Mouse (Mus musculus) T-cell, adult 66 days (primary cell): Measurements from ENCODE around the gene Olfr1366. TPM values are rescaled to one million over a fixed set of nuclear protein-coding genes. Genes with fewer than 3 reads are reported as not detected.

Experiments
- total RNA-seq, 2 experiments: library from RNA; stranded (reverse); gene quantifications; 3 replicates in 1 of 2; 4 replicates in 1 of 2; pipeline ENCODE4 v1.2.4; 2023

The Olfr1366 gene
- not detected for total RNA-seq

GRCm38 (mm10) chr13:21542708-21543107, at the start of gene Olfr1366:
Gene Olfr1366 (minus strand): TSS chr13:21542808.

DNA sequence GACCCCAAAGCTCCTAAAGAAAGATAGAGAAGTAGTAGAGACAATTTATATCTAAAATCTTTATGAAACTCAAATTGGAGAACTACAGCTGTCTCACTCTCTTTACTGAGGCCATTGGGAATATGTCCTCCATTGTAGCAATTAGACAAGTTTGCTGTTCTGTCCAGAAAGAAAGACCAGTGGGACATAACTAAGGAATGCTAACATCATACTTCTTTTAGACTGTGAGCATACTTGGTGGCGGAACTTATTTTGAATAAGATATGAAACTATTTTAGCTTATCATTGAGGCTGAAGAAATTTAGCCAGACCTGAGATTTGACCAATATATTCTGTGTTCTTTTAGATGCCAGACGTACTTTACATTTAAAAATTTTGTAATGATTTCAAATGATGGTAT, 39.1 kb upstream of the Olfr1366 start, which contains the start of gene Olfr1364:
Gene Olfr1364, minus strand, starts transcription at position 101 of the 400 bp plus-strand sequence.

GRCm38 (mm10) chr13:21559793-21560192, 17.2 kb upstream of the Olfr1366 start, which contains the start of gene Olfr1535:
Gene Olfr1535 (minus strand): TSS chr13:21559893.

DNA sequence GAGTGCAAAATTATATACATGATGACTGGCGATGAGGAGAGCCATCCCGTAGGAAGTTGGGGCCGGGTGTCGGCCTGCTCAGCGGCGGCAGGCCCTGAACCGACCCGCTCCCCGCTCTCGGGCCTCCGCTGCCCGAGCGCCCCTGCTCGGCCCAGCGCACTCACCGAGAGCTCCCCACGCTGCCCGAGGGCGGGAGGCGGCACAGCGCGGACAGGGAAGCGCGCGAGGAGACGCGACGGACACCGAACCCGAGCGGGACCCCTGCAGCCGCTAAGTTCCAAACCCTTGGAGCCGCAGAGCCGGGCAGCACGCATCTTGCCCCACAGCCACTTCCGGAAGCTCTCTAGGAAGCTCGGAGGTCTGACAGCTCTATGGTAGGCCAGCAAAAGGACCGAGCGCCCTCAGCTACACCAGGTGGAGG, 11.8 kb downstream of the Olfr1366 start, which contains the start of gene Zkscan8:
Gene Zkscan8, minus strand, starts transcription at position 340 of the 421 bp plus-strand sequence.

GRCm38 (mm10) chr13:21501182-21501581, 41.4 kb downstream of the Olfr1366 start, which contains the start of gene Gm11273:
Gene Gm11273 (minus strand): TSS chr13:21501418.

GRCm38 (mm10) chr13:21495080-21495479, 47.5 kb downstream of the Olfr1366 start, which contains the start of gene AK157302:
Gene AK157302 (plus strand): TSS chr13:21495223.

Other genes with a start within 250 kb of the Olfr1366 start
- not detected for gene Gpx6, start 230.7 kb downstream of the Olfr1366 start, total RNA-seq
- not detected for gene Olfr1367, start 195.9 kb downstream of the Olfr1366 start, total RNA-seq
- 1 to 10 TPM; 7.9 to 9.0 TPM for gene Zscan12, start 180.0 kb downstream of the Olfr1366 start, total RNA-seq
- gene Zkscan3, start 140.1 kb downstream of the Olfr1366 start, total RNA-seq: 10 to 100 TPM; 60.5 to 74.8 TPM
- under 1 TPM; 0.73 to 0.98 TPM for gene Pgbd1, start 101.8 kb downstream of the Olfr1366 start, total RNA-seq
- 10 to 100 TPM; 54.1 to 55.3 TPM for gene Zscan26, start 89.1 kb downstream of the Olfr1366 start, total RNA-seq
- gene Nkapl, start 74.3 kb downstream of the Olfr1366 start, total RNA-seq: not detected
- gene Zkscan4, start 63.9 kb downstream of the Olfr1366 start, total RNA-seq: not detected
- gene Gm10065, start 63.4 kb downstream of the Olfr1366 start, total RNA-seq: not detected
- 1 to 10 TPM; 4.4 to 5.9 TPM for gene AK157302, start 47.6 kb downstream of the Olfr1366 start, total RNA-seq
- 10 to 100 TPM; 10.6 to 15.1 TPM for gene Gm11273, start 41.4 kb downstream of the Olfr1366 start, total RNA-seq
- 10 to 100 TPM; 11.1 to 11.3 TPM for gene Zkscan8, start 11.7 kb downstream of the Olfr1366 start, total RNA-seq
- gene Olfr1535, start 17.1 kb upstream of the Olfr1366 start, total RNA-seq: not detected
- gene Olfr1364, start 39.0 kb upstream of the Olfr1366 start, total RNA-seq: not detected
- gene Olfr1362, start 71.2 kb upstream of the Olfr1366 start, total RNA-seq: not detected
- not detected for gene Olfr11, start 99.7 kb upstream of the Olfr1366 start, total RNA-seq
- not detected for gene Olfr1361, start 120.6 kb upstream of the Olfr1366 start, total RNA-seq
- gene Olfr1360, start 134.6 kb upstream of the Olfr1366 start, total RNA-seq: not detected
- gene Olfr1359, start 155.3 kb upstream of the Olfr1366 start, total RNA-seq: not detected
- 100 to 1,000 TPM in 1 of 2 experiments, 10 to 100 TPM in 1; 41.0 to 101 TPM for gene Hist1h2bl, start 173.3 kb upstream of the Olfr1366 start, total RNA-seq
- 10 to 100 TPM; 69.0 to 85.5 TPM for gene Hist1h2ai, start 173.6 kb upstream of the Olfr1366 start, total RNA-seq
- gene Hist1h3h, start 174.9 kb upstream of the Olfr1366 start, total RNA-seq: 100 to 1,000 TPM in 1 of 2 experiments, 10 to 100 TPM in 1; 63.3 to 163 TPM
- gene Hist1h2bm, start 179.2 kb upstream of the Olfr1366 start, total RNA-seq: 10 to 100 TPM in 1 of 2 experiments, 1 to 10 TPM in 1; 9.3 to 35.0 TPM
- 10 to 100 TPM in 1 of 2 experiments, 1 to 10 TPM in 1; 9.9 to 32.0 TPM for gene Hist1h4j, start 192.3 kb upstream of the Olfr1366 start, total RNA-seq
- 100 to 1,000 TPM; 339 to 539 TPM for gene Hist1h4k, start 207.7 kb upstream of the Olfr1366 start, total RNA-seq
- 10 to 100 TPM; 34.6 to 52.1 TPM for gene Hist1h2ak, start 211.0 kb upstream of the Olfr1366 start, total RNA-seq
- gene Hist1h2bn, start 211.3 kb upstream of the Olfr1366 start, total RNA-seq: 100 to 1,000 TPM in 1 of 2 experiments, 10 to 100 TPM in 1; 62.8 to 108 TPM
- gene Hist1h1b, start 237.8 kb upstream of the Olfr1366 start, total RNA-seq: 10 to 100 TPM; 20.5 to 68.4 TPM
- 100 to 1,000 TPM in 1 of 2 experiments, 10 to 100 TPM in 1; 89.3 to 207 TPM for gene Hist1h3i, start 240.6 kb upstream of the Olfr1366 start, total RNA-seq
- 10 to 100 TPM in 1 of 2 experiments, 1 to 10 TPM in 1; 8.2 to 18.6 TPM for gene Hist1h2an, start 244.4 kb upstream of the Olfr1366 start, total RNA-seq
- 10 to 100 TPM; 22.1 to 55.1 TPM for gene Hist1h2bp, start 244.7 kb upstream of the Olfr1366 start, total RNA-seq